Mouse (Mus musculus): ENCODE results near the gene Aunip.
A peak's percentile ranks its signal among the peaks of the same experiment; 100 is the strongest.

Aunip gene

GRCm38 (mm10) chr4:134515614-134516013 is 4.8 kb downstream of the Aunip start:
- DNase-seq (ENCODE audit: low spot score in 2 of 2), result no peak

GRCm38 (mm10) chr4:134516981-134517380 is 6.2 kb downstream of the Aunip start:
- no peak for DNase-seq (ENCODE audit: low spot score in 2 of 2)

GRCm38 (mm10) chr4:134517719-134518118 is 6.9 kb downstream of the Aunip start:
- no peak for DNase-seq (ENCODE audit: low spot score in 2 of 2)

- DNase-seq (ENCODE audit: low spot score in 2 of 2), result no peak
These were observed 7.7 kb downstream of the Aunip start for GRCm38 (mm10) chr4:134518541-134518940.

- no peak for DNase-seq (ENCODE audit: low spot score in 2 of 2)
These were observed 8.5 kb downstream of the Aunip start for GRCm38 (mm10) chr4:134519281-134519680.

- DNase-seq (ENCODE audit: low spot score in 2 of 2), result no peak
These were observed 12.6 kb downstream of the Aunip start for GRCm38 (mm10) chr4:134523447-134523846.

- no peak for DNase-seq (ENCODE audit: low spot score in 2 of 2)
These were observed 15.0 kb downstream of the Aunip start for GRCm38 (mm10) chr4:134525806-134526205.

GRCm38 (mm10) chr4:134526220-134526619 is 15.4 kb downstream of the Aunip start:
- DNase-seq (ENCODE audit: low spot score in 2 of 2), result no peak

GRCm38 (mm10) chr4:134532928-134533327 is 22.1 kb downstream of the Aunip start:
- DNase-seq (ENCODE audit: low spot score in 2 of 2), result no peak

- DNase-seq (ENCODE audit: low spot score in 2 of 2), result no peak
These were observed 22.6 kb downstream of the Aunip start for GRCm38 (mm10) chr4:134533421-134533820.

- DNase-seq (ENCODE audit: low spot score in 2 of 2), result peak in 1 of 2 experiments; percentile 67
These were observed 23.5 kb downstream of the Aunip start for GRCm38 (mm10) chr4:134534124-134534886.

GRCm38 (mm10) chr4:134534932-134535786 is 24.4 kb downstream of the Aunip start, which contains the start of gene Mtfr1l:
Mtfr1l (minus strand) TSS chr4:134535387.
- peak; percentile 96 to 97 for DNase-seq (ENCODE audit: low spot score in 2 of 2)

GRCm38 (mm10) chr4:134535787-134536151 is 25.0 kb downstream of the Aunip start:
- no peak for DNase-seq (ENCODE audit: low spot score in 2 of 2)

GRCm38 (mm10) chr4:134538997-134539580 is 28.3 kb downstream of the Aunip start:
- no peak for DNase-seq (ENCODE audit: low spot score in 2 of 2)

GRCm38 (mm10) chr4:134542726-134543125 is 31.9 kb downstream of the Aunip start:
- DNase-seq (ENCODE audit: low spot score in 2 of 2), result no peak

GRCm38 (mm10) chr4:134543261-134543660 is 32.5 kb downstream of the Aunip start:
- DNase-seq (ENCODE audit: low spot score in 2 of 2), result peak; percentile 77 to 90

- DNase-seq (ENCODE audit: low spot score in 2 of 2), result no peak
These were observed 36.3 kb downstream of the Aunip start for GRCm38 (mm10) chr4:134546814-134547705.

GRCm38 (mm10) chr4:134548169-134548938 is 37.6 kb downstream of the Aunip start:
- DNase-seq (ENCODE audit: low spot score in 2 of 2), result no peak

- no peak for DNase-seq (ENCODE audit: low spot score in 2 of 2)
These were observed 39.1 kb downstream of the Aunip start for GRCm38 (mm10) chr4:134549899-134550298.

- peak in 1 of 2 experiments; percentile 64 for DNase-seq (ENCODE audit: low spot score in 2 of 2)
These were observed 40.9 kb downstream of the Aunip start, which contains the start of gene Selenon for GRCm38 (mm10) chr4:134551494-134552316. Selenon (minus strand) TSS chr4:134552166.

Data from frontal cortex, postnatal 10 days (tissue).